Mouse (Mus musculus) midbrain, embryonic 12.5 days (tissue): ENCODE measurements around the gene Tmem44. TPM values are rescaled to one million over a fixed set of nuclear protein-coding genes. Genes with fewer than 3 reads are reported as not detected.

ENCODE experiments used
- ATAC-seq: fragments of 200-750 bp; cut with Nextera tagmentation; 2 replicates; pipeline ENCODE4 v1.8.0; 2017; ENCODE audit warnings: low read depth, moderate TSS enrichment, moderate library complexity; ENCODE audit not compliant: low FRiP score
- H3K27ac ChIP-seq: fragments of 300-500 bp; sonication (generic); replicated peaks from 2 replicates; pipeline ENCODE4 v1.5.1; 2016; ENCODE audit warnings: mild to moderate bottlenecking
- H3K27me3 ChIP-seq: fragments of 300-500 bp; sonication (generic); 2 replicates; pipeline ENCODE4 v1.6.1; 2016; ENCODE audit warnings: mild to moderate bottlenecking
- H3K36me3 ChIP-seq: fragments of 300-500 bp; sonication (generic); 2 replicates; pipeline ENCODE4 v1.6.1; 2016
- H3K4me1 ChIP-seq: fragments of 300-500 bp; sonication (generic); 2 replicates; pipeline ENCODE4 v1.6.1; 2016
- H3K4me2 ChIP-seq: fragments of 300-500 bp; sonication (generic); replicated peaks from 2 replicates; pipeline ENCODE4 v1.6.1; 2016; ENCODE audit warnings: mild to moderate bottlenecking, moderate library complexity
- H3K4me3 ChIP-seq: fragments of 300-500 bp; sonication (generic); 2 replicates; pipeline ENCODE4 v1.5.1; 2016; ENCODE audit warnings: mild to moderate bottlenecking
- H3K9ac ChIP-seq: fragments of 300-500 bp; sonication (generic); replicated peaks from 2 replicates; pipeline ENCODE4 v1.6.1; 2016; ENCODE audit warnings: mild to moderate bottlenecking, moderate library complexity
- H3K9me3 ChIP-seq: fragments of 300-500 bp; sonication (generic); 2 replicates; pipeline ENCODE4 v1.6.1; 2016; ENCODE audit warnings: mild to moderate bottlenecking
- WGBS: fragments of 180-500 bp; shearing (Covaris S2); methylation state at CpG from one replicate; pipeline ENCODE4 v1.1.7; 2016; 5-methylcytosine and 5-hydroxymethylcytosine counted together
- polyA plus RNA-seq: library from polyadenylated mRNA; unstranded; fragments of >200 nt; fragmentation: Nextera tagmentation; extraction: Ambion mirVana; gene quantifications from 2 replicates; pipeline ENCODE4 v1.2.1, GENCODE M21; 2016

Tmem44 gene
- polyA plus RNA-seq, 1 experiment from 2014 or later: 55.1 TPM

DNA sequence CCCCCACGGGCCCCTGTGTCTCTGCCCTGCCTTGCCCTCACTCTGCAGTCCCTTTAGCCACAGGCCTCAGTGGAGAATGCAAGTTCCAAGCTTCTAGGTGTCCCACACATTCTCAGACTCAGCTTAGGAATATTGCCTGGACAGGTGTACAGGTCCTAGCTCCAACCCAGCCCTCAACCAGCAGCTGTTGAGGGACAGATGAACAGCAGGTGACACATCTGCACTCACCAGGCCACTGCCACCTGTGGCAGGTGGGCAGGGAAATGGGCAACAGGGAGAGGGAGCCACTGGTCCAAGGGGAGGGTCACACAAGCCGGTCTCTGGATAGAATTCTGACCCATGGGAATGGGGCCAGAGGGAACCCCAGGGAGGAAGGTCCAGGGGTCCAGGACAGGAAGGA is 22.8 kb downstream of the Tmem44 start:
- 68% methylated on average over 2 of the region's 2 CpGs for WGBS
- Histone ChIP-seq H3K27me3 (no peaks in the 10 kb centered on the region), H3K4me3 (no peak overlapping the region), H3K9me3 (no peaks in the 10 kb centered on the region), H3K9ac (no peak overlapping the region), H3K4me2 (no peak overlapping the region), H3K27ac (no peak overlapping the region), H3K4me1 (0 out of 2 replicates have a peak, but pooled peaks cover 5% of the 10 kb centered on the region), H3K36me3 (peaks cover 51% of the 10 kb centered on the region)
- ATAC-seq: no peak

DNA sequence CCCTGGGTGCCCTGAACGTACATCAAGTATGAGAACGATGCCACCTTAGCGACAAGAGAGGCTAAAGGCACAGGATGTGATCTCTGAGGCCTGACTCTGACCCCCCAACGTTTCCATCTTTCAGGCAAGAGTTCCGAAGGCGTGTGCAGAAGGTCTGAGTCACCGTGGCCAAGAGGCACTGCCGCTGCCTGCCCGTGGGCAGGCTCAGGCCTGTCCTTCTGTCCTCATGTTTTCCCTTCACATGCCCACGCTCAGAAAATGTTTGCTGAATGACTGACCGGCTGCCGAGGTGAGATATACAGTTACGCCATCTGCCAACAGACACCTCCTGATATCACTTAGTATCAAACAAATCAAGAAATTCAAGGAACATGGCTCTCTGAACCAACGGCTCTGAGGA is 24.9 kb downstream of the Tmem44 start:
- Histone ChIP-seq H3K4me3 (no peak overlapping the region), H3K4me2 (no peak overlapping the region), H3K9me3 (no peaks in the 10 kb centered on the region), H3K4me1 (no peaks in the 10 kb centered on the region), H3K9ac (no peak overlapping the region), H3K27ac (no peak overlapping the region), H3K27me3 (no peaks in the 10 kb centered on the region), H3K36me3 (peaks cover 64% of the 10 kb centered on the region)
- 92% methylated on average over 14 of the region's 14 CpGs for WGBS
- ATAC-seq: no peak

DNA sequence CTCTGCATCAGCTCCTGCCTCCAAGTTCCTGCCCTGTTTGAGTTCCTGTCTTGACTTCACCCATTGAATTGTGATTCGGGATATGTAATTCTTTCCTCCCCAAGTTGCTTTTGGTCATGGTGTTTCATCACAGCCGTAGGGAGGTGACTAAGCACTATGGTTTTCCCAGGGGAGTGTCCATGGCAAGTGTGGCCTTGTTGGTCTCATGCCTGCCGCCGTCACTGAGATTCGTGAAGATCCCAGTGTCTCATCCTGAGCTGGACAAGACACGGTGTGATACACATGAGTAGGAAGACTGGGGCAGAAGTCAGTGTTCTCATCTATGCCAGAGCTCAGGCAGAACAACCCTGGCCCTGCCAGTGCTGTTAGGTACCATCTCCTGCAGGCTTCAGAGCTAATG is 26.2 kb downstream of the Tmem44 start:
- peaks cover 61% of the 10 kb centered on the region for H3K36me3 ChIP-seq
- H3K4me3 ChIP-seq: no peak overlapping the region
- H3K4me1 ChIP-seq: no peaks in the 10 kb centered on the region
- 91% methylated on average over 6 of the region's 6 CpGs for WGBS
- ATAC-seq: no peak
- H3K27ac ChIP-seq: no peak overlapping the region
- H3K9ac ChIP-seq: no peak overlapping the region
- no peaks in the 10 kb centered on the region for H3K9me3 ChIP-seq
- no peak overlapping the region for H3K4me2 ChIP-seq
- H3K27me3 ChIP-seq: no peaks in the 10 kb centered on the region

DNA sequence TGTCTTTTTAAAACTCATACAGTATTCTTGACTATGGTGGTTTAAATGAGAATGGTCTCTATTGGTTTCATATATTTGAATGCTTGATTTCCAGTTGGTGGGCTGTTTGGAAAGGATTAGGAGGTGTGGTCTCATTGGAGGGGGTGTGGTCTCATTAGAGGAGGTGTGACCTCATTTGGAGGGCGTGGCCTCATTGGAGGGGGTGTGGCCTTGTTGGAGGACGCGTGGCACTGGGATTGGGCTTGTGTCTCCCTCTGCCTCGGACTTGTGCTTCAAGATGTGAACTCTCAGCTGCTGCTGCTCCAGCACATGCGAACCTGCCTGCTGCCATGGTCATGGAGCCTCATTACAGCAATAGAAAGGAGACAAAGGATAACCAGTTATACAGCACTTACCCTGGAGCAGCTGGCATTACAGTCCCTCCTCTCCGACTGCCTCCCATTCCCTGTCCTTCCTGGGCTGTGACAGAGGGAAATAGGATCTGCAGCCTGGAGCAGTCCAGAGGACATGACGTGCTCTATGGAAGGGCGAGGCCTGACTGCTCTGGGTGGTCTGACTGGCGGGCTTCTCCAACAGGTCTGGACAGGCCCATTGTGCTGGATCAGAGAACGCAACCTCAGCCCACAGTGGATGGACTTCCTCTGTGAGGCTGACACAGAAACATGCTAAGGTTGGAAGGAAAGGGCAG is 28.2 kb downstream of the Tmem44 start:
- Histone ChIP-seq H3K4me2 (no peak overlapping the region), H3K9me3 (no peaks in the 10 kb centered on the region), H3K27me3 (no peaks in the 10 kb centered on the region), H3K27ac (no peak overlapping the region), H3K4me3 (no peak overlapping the region), H3K4me1 (no peaks in the 10 kb centered on the region), H3K36me3 (peaks cover 44% of the 10 kb centered on the region), H3K9ac (no peak overlapping the region)
- WGBS: 62% methylated on average over 10 of the region's 10 CpGs
- peak; percentile 34; the same call in 1 of the 2 replicates for ATAC-seq

DNA sequence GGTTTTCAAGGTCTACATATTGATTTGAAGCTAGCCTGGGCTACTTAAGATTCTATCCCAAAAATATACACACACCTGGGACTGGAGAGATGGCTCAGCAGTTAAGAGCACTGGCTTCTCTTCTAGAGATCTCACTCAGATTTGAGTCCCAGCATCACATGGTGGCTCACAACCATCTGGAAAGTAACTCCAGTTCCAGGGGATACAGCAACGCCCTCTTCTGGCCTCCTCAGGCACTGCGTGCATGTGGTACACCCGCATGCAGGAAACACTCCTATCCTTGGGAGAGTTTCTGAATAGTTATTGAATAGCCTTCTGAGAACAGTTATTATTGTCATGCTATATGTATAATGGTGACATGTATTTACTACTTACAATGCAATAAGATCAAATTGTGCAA is 29.5 kb downstream of the Tmem44 start:
- no peaks in the 10 kb centered on the region for H3K27me3 ChIP-seq
- H3K36me3 ChIP-seq: peaks cover 40% of the 10 kb centered on the region
- no peak overlapping the region for H3K4me2 ChIP-seq
- no peak overlapping the region for H3K4me3 ChIP-seq
- no peak for ATAC-seq
- WGBS: 57% methylated on average over 3 of the region's 3 CpGs
- H3K9ac ChIP-seq: no peak overlapping the region
- H3K27ac ChIP-seq: no peak overlapping the region
- no peaks in the 10 kb centered on the region for H3K9me3 ChIP-seq
- no peaks in the 10 kb centered on the region for H3K4me1 ChIP-seq

DNA sequence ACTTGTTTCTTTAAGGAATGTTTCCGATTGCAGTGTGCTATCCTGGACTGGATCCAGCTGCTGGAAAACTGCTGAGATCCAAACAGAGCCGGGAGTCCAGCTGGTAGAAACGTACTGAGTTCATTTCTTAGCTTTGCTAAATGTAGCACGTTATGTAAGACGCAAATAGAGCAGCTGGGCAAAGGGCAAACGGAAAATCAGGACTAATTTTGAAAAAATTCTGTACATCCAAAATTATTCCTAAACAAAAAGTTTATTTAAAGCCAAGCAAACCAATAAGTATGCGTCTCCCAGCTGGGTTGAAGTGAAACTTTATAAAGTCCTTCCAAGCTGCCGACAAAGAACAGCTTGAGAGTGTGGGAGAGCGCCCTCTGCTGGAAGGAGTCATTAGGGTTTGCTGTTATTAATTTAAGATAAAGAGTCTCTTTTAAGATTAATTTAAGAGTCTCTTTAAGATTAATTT is 30.2 kb downstream of the Tmem44 start:
- H3K36me3 ChIP-seq: peaks cover 35% of the 10 kb centered on the region
- no peaks in the 10 kb centered on the region for H3K9me3 ChIP-seq
- H3K9ac ChIP-seq: no peak overlapping the region
- 38% methylated on average over 9 of the region's 9 CpGs for WGBS
- H3K27me3 ChIP-seq: no peaks in the 10 kb centered on the region
- no peak overlapping the region for H3K4me3 ChIP-seq
- no peak for ATAC-seq
- H3K4me1 ChIP-seq: no peaks in the 10 kb centered on the region
- H3K4me2 ChIP-seq: no peak overlapping the region
- no peak overlapping the region for H3K27ac ChIP-seq

DNA sequence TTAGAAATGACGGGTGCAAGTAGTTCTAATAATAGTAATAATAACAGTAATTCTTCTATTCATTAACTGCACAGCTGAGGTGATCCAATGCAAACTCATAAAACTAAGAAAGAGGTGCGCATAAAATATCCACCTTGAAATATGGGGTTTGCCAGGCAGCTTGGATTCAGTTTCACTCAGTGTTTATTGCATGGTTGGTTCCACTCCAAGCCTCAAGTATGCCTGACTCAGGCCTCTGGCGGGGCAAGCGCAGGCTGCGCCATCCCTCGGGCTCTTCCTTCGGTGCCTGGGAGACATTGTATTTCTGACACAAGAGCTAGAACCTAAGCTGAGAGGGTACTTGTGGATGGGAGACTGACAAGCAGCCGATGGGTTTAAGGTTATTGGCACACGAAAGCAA is 32.0 kb downstream of the Tmem44 start:
- ATAC-seq: no peak
- Histone ChIP-seq H3K9ac (no peak overlapping the region), H3K4me3 (no peak overlapping the region), H3K27ac (no peak overlapping the region), H3K4me1 (no peaks in the 10 kb centered on the region), H3K36me3 (peaks cover 35% of the 10 kb centered on the region), H3K9me3 (no peaks in the 10 kb centered on the region), H3K4me2 (no peak overlapping the region), H3K27me3 (no peaks in the 10 kb centered on the region)
- WGBS: 85% methylated on average over 9 of the region's 9 CpGs

DNA sequence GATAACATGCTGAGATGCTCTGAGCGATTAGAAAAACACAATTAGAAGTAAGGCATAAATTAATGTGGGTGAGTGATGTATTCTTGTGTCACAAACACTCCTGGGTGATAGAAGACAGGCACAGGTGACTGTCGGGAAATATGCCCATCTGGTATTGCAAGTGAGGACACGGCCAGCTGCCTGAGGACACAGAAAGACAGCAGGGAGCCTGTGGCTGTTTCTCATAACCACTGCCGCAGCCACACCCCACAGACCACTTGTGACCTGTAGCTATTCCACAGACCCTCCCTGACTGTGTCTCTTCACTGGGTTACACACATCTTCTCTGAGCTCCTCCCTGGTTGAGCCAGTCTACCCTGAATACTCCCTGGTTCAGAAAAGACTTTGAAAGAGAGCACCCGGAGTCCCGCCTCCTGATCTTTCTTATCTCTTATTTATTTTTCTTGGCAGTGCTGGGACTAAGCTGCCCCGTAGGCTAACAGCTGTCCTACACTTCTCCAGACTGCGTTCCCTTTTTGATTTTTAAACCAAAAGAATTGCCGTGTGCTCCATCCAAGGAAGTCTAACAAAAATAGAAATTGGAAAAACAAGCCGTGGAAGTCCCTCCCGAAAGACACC is 32.9 kb downstream of the Tmem44 start:
- Histone ChIP-seq H3K4me1 (no peaks in the 10 kb centered on the region), H3K4me3 (no peak overlapping the region), H3K4me2 (no peak overlapping the region), H3K27ac (no peak overlapping the region), H3K9ac (no peak overlapping the region), H3K36me3 (peaks cover 33% of the 10 kb centered on the region), H3K9me3 (no peaks in the 10 kb centered on the region), H3K27me3 (no peaks in the 10 kb centered on the region)
- WGBS: 76% methylated on average over 11 of the region's 11 CpGs
- no peak for ATAC-seq

DNA sequence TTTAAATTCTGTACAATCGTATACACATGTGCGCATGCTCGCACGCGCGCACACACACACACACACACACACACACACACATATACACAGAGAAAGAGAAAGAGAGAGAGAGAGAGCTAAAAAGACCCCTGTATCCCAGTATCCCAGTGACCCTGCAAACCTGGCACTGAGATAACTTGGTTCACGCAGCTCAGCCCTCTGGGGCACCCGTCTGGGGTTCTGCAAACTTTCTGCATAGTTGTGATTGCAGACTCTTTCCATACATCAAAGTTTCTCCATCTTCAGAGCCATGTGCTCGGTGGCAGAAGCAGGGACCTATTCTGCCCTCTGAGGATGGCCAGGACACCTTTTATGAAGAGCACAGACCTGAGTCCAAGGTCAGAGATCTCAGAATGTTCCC is 33.6 kb downstream of the Tmem44 start:
- Histone ChIP-seq H3K4me3 (no peak overlapping the region), H3K36me3 (peaks cover 25% of the 10 kb centered on the region), H3K27ac (no peak overlapping the region), H3K9ac (no peak overlapping the region), H3K9me3 (no peaks in the 10 kb centered on the region), H3K27me3 (no peaks in the 10 kb centered on the region), H3K4me2 (no peak overlapping the region), H3K4me1 (peaks cover 5% of the 10 kb centered on the region; the same call in 1 of the 2 replicates)
- ATAC-seq: no peak
- 96% methylated on average over 9 of the region's 9 CpGs for WGBS

DNA sequence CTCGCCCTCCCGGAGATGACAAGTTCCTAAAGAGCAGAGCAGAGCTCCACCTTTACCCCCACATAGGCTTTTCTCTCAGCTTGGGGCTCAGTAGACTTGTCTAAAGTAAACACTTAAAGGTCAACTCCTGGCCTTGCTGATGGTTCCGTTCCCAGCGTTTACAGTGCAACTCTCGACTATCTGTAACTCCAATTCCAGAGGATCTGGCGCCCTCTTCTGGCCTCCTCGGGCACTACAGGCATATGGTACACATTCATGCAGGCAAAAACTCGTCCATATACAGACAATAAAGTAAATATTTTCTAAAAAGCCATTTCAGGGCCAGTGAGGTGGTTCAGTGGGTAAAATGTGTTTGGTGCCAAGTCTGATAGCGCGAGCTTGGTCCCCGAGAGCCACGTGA is 35.2 kb downstream of the Tmem44 start:
- 63% methylated on average over 12 of the region's 12 CpGs for WGBS
- H3K27ac ChIP-seq: no peak overlapping the region
- H3K9ac ChIP-seq: no peak overlapping the region
- no peak overlapping the region for H3K4me3 ChIP-seq
- no peaks in the 10 kb centered on the region for H3K9me3 ChIP-seq
- H3K4me2 ChIP-seq: no peak overlapping the region
- peaks cover 21% of the 10 kb centered on the region for H3K36me3 ChIP-seq
- H3K4me1 ChIP-seq: peaks cover 13% of the 10 kb centered on the region
- ATAC-seq: no peak
- H3K27me3 ChIP-seq: no peaks in the 10 kb centered on the region

DNA sequence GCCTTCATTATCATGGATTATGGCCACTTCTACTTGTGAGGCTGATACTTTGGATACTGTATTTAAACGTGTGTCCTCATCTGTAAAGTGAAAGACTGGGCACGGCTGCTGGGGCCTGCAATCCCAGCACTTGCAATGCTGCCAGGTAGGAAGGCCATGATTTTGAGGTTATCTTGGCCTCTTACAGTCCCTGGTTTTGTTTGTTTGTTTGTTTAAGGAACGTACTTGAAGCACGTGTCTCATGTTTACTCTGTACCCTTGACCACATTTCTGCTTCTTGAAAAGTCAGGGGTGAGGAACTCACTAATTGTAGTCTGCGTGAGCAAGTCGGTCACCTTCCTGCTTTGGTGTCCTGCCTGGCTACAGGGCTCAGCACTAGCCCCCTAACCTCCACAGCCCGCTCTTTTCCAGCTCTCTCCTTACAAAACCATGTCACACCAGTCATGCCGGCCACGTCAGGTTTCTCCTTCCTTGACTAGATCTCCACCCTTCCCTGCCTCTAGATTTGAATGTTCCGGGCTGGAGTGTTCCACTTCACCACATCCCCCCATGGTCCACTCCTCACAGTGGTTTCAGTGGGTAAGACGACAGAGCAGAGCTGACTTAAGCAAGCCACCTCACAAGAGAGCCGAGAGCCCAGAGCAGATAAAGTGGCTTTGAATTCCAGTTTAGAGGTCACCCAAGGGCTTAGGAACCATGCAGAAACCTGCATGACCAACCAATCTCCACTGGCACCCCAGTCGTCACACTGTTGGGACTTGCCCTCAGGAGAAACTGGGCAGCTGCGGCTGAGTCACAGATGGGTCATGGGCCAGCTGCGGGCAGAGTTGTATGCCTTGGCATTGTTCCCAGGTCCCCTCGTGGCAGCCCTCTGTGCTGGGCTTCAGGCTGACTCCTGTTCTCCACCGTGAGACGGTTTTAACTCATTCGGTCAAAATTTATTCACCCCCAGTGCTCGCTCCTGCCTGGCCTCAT is 37.3 kb downstream of the Tmem44 start:
- no peak overlapping the region for H3K27ac ChIP-seq
- peaks cover 21% of the 10 kb centered on the region for H3K36me3 ChIP-seq
- ATAC-seq: no peak

More for the DNA sequence above, 37.3 kb downstream of the Tmem44 start:
- H3K9me3 ChIP-seq: no peaks in the 10 kb centered on the region
- no peak overlapping the region for H3K4me3 ChIP-seq
- no peaks in the 10 kb centered on the region for H3K27me3 ChIP-seq
- no peak overlapping the region for H3K4me2 ChIP-seq
- H3K4me1 ChIP-seq: peaks cover 18% of the 10 kb centered on the region
- no peak overlapping the region for H3K9ac ChIP-seq
- 84% methylated on average over 20 of the region's 20 CpGs for WGBS
